Mouse (Mus musculus) heart, embryonic 16.5 days (tissue): ENCODE measurements around the gene 6430548M08Rik. TPM values are rescaled to one million over a fixed set of nuclear protein-coding genes. Genes with fewer than 3 reads are reported as not detected.

Source experiments
- ATAC-seq: fragments of 200-750 bp; cut with Nextera tagmentation; replicated peaks from 2 replicates; pipeline ENCODE4 v1.8.0; 2017; ENCODE audit warnings: moderate number of reproducible peaks; ENCODE audit not compliant: insufficient read depth, low FRiP score; ENCODE audit errors: extremely low read depth
- H3K27ac ChIP-seq: fragments of 300-500 bp; sonication (generic); 2 replicates; pipeline ENCODE4 v1.5.1; 2014; ENCODE audit warnings: mild to moderate bottlenecking, low read length, control low read depth, moderate library complexity
- H3K27me3 ChIP-seq: fragments of 300-500 bp; sonication (generic); 2 replicates; pipeline ENCODE4 v1.6.1; 2014; ENCODE audit warnings: low read length, mixed read lengths; ENCODE audit not compliant: control insufficient read depth, insufficient read depth
- H3K36me3 ChIP-seq: fragments of 300-500 bp; sonication (generic); 2 replicates; pipeline ENCODE4 v1.6.1; 2014; ENCODE audit not compliant: control insufficient read depth, insufficient read depth
- H3K4me1 ChIP-seq: fragments of 300-500 bp; sonication (generic); 2 replicates; pipeline ENCODE4 v1.6.1; 2014; ENCODE audit warnings: low read length, mixed read lengths; ENCODE audit not compliant: control insufficient read depth, insufficient read depth
- H3K4me2 ChIP-seq: fragments of 300-500 bp; sonication (generic); 2 replicates; pipeline ENCODE4 v1.6.1; 2014; ENCODE audit warnings: low read depth, mild to moderate bottlenecking, control low read depth, low read length
- H3K4me3 ChIP-seq: fragments of 300-500 bp; sonication (generic); 2 replicates; pipeline ENCODE4 v1.5.1; 2014; ENCODE audit warnings: mild to moderate bottlenecking, control low read depth, low read length
- H3K9ac ChIP-seq: fragments of 300-500 bp; sonication (generic); 2 replicates; pipeline ENCODE4 v1.6.1; 2014; ENCODE audit warnings: low read length, control low read depth
- H3K9me3 ChIP-seq: fragments of 300-500 bp; sonication (generic); replicated peaks from 2 replicates; pipeline ENCODE4 v1.6.1; 2016; ENCODE audit warnings: low read length; ENCODE audit not compliant: control insufficient read depth
- WGBS: fragments of 180-500 bp; shearing (Covaris S2); extraction: QIAGEN DNeasy Blood & Tissue Kit; methylation state at CpG from one replicate; pipeline ENCODE4 v1.1.7; 2014; 5-methylcytosine and 5-hydroxymethylcytosine counted together
- polyA plus RNA-seq: library from polyadenylated mRNA; unstranded; fragments of >200 nt; fragmentation: Nextera tagmentation; extraction: Ambion mirVana; gene quantifications from 2 replicates; pipeline ENCODE4 v1.2.1, GENCODE M21; 2015

6430548M08Rik gene
- polyA plus RNA-seq, 1 experiment from 2014 or later, result 8.4 TPM

GRCm38 (mm10) chr8:120100388-120101067 lies 13.4 kb upstream of the 6430548M08Rik start:
- 3% methylated on average over 25 of the region's 25 CpGs for WGBS
- H3K9ac ChIP-seq, result peak overlapping the region; percentile 94
- H3K27me3 ChIP-seq, result no peaks in the 10 kb centered on the region
- peak overlapping the region; percentile 96 for H3K4me3 ChIP-seq
- H3K9me3 ChIP-seq, result no peaks in the 10 kb centered on the region
- no peak; the same call in 1 of the 2 replicates for ATAC-seq
- H3K4me2 ChIP-seq, result peak overlapping the region; percentile 90
- peak overlapping the region; percentile 93 for H3K27ac ChIP-seq
- peaks cover 30% of the 10 kb centered on the region for H3K4me1 ChIP-seq
- no peaks in the 10 kb centered on the region; the same call in 1 of the 2 replicates for H3K36me3 ChIP-seq

- peaks cover 31% of the 10 kb centered on the region for H3K4me1 ChIP-seq
- peak; percentile 73 for ATAC-seq
These were observed 12.6 kb upstream of the 6430548M08Rik start, which contains the start of gene Zdhhc7 for GRCm38 (mm10) chr8:120101068-120101972. Gene Zdhhc7, minus strand, starts transcription at chr8:120101482.

GRCm38 (mm10) chr8:120103916-120104315 lies 10.0 kb upstream of the 6430548M08Rik start:
- no peak overlapping the region for H3K4me3 ChIP-seq
- H3K4me2 ChIP-seq, result no peak overlapping the region
- no peak for ATAC-seq
- no peaks in the 10 kb centered on the region for H3K27me3 ChIP-seq
- no peaks in the 10 kb centered on the region; the same call in 1 of the 2 replicates for H3K36me3 ChIP-seq
- H3K27ac ChIP-seq, result peak overlapping the region; percentile 56
- peaks cover 32% of the 10 kb centered on the region for H3K4me1 ChIP-seq
- no peak overlapping the region for H3K9ac ChIP-seq
- H3K9me3 ChIP-seq, result no peaks in the 10 kb centered on the region
- WGBS, result 75% methylated on average over 9 of the region's 9 CpGs

More at GRCm38 (mm10) chr8:120101068-120101972, 12.6 kb upstream of the 6430548M08Rik start, which contains the start of gene Zdhhc7:
- H3K27me3 ChIP-seq, result no peaks in the 10 kb centered on the region
- H3K27ac ChIP-seq, result peak within 1 kb of the TSS; percentile 93
- under 1% methylated on average over 88 of the region's 88 CpGs for WGBS
- no peaks in the 10 kb centered on the region; the same call in 1 of the 2 replicates for H3K36me3 ChIP-seq
- peak within 1 kb of the TSS; percentile 96 for H3K4me3 ChIP-seq
- H3K9me3 ChIP-seq, result no peaks in the 10 kb centered on the region
- H3K4me2 ChIP-seq, result peak within 1 kb of the TSS; percentile 90
- H3K9ac ChIP-seq, result peak within 1 kb of the TSS; percentile 94

- no peak overlapping the region for H3K4me3 ChIP-seq
- WGBS, result 55% methylated on average over 9 of the region's 9 CpGs
- H3K4me2 ChIP-seq, result no peak overlapping the region
- H3K27ac ChIP-seq, result peak overlapping the region; percentile 56; the same call in 1 of the 2 replicates
- ATAC-seq, result 0 out of 2 replicates have a peak, but pooled peaks have one; percentile 20
- no peak overlapping the region for H3K9ac ChIP-seq
- H3K4me1 ChIP-seq, result peaks cover 31% of the 10 kb centered on the region
- no peaks in the 10 kb centered on the region; the same call in 1 of the 2 replicates for H3K36me3 ChIP-seq
- no peaks in the 10 kb centered on the region for H3K9me3 ChIP-seq
- H3K27me3 ChIP-seq, result no peaks in the 10 kb centered on the region
These were observed 9.2 kb upstream of the 6430548M08Rik start for GRCm38 (mm10) chr8:120104721-120105272.

- 45% methylated on average over 3 of the region's 3 CpGs for WGBS
- no peak overlapping the region for H3K4me2 ChIP-seq
- no peak overlapping the region for H3K9ac ChIP-seq
- H3K36me3 ChIP-seq, result no peaks in the 10 kb centered on the region
- H3K4me1 ChIP-seq, result peaks cover 8% of the 10 kb centered on the region
- ATAC-seq, result no peak
- H3K4me3 ChIP-seq, result no peak overlapping the region
- no peaks in the 10 kb centered on the region for H3K9me3 ChIP-seq
- no peak overlapping the region for H3K27ac ChIP-seq
- no peaks in the 10 kb centered on the region for H3K27me3 ChIP-seq
These were observed 4.8 kb upstream of the 6430548M08Rik start for GRCm38 (mm10) chr8:120109149-120109548.

GRCm38 (mm10) chr8:120110966-120111365 lies 3.0 kb upstream of the 6430548M08Rik start:
- ATAC-seq, result no peak
- no peaks in the 10 kb centered on the region for H3K9me3 ChIP-seq
- H3K4me1 ChIP-seq, result peaks cover 13% of the 10 kb centered on the region
- H3K27me3 ChIP-seq, result peaks cover 3% of the 10 kb centered on the region; the same call in 1 of the 2 replicates
- H3K4me3 ChIP-seq, result no peak overlapping the region
- no peak overlapping the region for H3K9ac ChIP-seq
- no peak overlapping the region for H3K27ac ChIP-seq
- WGBS, result 72% methylated on average over 4 of the region's 4 CpGs
- H3K4me2 ChIP-seq, result no peak overlapping the region
- no peaks in the 10 kb centered on the region for H3K36me3 ChIP-seq

- peaks cover 11% of the 10 kb centered on the region for H3K4me1 ChIP-seq
- H3K36me3 ChIP-seq, result no peaks in the 10 kb centered on the region
- H3K9ac ChIP-seq, result no peak overlapping the region
- no peak overlapping the region for H3K4me3 ChIP-seq
- no peak overlapping the region for H3K4me2 ChIP-seq
- H3K9me3 ChIP-seq, result no peaks in the 10 kb centered on the region
- no peak overlapping the region for H3K27ac ChIP-seq
- WGBS, result 70% methylated on average over 4 of the region's 4 CpGs
- peaks cover 3% of the 10 kb centered on the region; the same call in 1 of the 2 replicates for H3K27me3 ChIP-seq
- ATAC-seq, result no peak
These were observed 2.6 kb upstream of the 6430548M08Rik start for GRCm38 (mm10) chr8:120111382-120111781.

GRCm38 (mm10) chr8:120112535-120112934 lies 1.4 kb upstream of the 6430548M08Rik start:
- ATAC-seq, result no peak
- Histone ChIP-seq H3K36me3 (no peaks in the 10 kb centered on the region), H3K4me2 (no peak overlapping the region), H3K9ac (no peak overlapping the region), H3K27me3 (peaks cover 3% of the 10 kb centered on the region; the same call in 1 of the 2 replicates), H3K4me3 (no peak overlapping the region), H3K4me1 (peaks cover 10% of the 10 kb centered on the region), H3K27ac (peak overlapping the region; percentile 84), H3K9me3 (no peaks in the 10 kb centered on the region)
- 65% methylated on average over 5 of the region's 5 CpGs for WGBS
